Mouse (Mus musculus) lung, postnatal 0 days (tissue): ENCODE data around the gene Zfp276. TPM values are rescaled to one million over a fixed set of nuclear protein-coding genes. Genes with fewer than 3 reads are reported as not detected.

Experiments
- ATAC-seq: fragments of 200-750 bp; cut with Nextera tagmentation; 2 replicates; pipeline ENCODE4 v1.8.0; 2017; ENCODE audit warnings: moderate library complexity
- DNase-seq: peaks from one replicate; pipeline ENCODE4 v3.0.0-alpha.2; 2016; ENCODE audit warnings: low spot score
- H3K27ac ChIP-seq: fragments of 300-500 bp; sonication (generic); 2 replicates; pipeline ENCODE4 v1.5.1; 2014; ENCODE audit warnings: antibody characterized with exemption, mild to moderate bottlenecking, low read length, mixed read lengths
- H3K27me3 ChIP-seq: fragments of 300-500 bp; sonication (generic); replicated peaks from 2 replicates; pipeline ENCODE4 v1.6.1; 2014; ENCODE audit warnings: low read length, mixed read lengths; ENCODE audit not compliant: insufficient read depth
- H3K36me3 ChIP-seq: fragments of 300-500 bp; sonication (generic); 2 replicates; pipeline ENCODE4 v1.6.1; 2014; ENCODE audit warnings: low read length, mixed read lengths; ENCODE audit not compliant: insufficient read depth
- H3K4me1 ChIP-seq: fragments of 300-500 bp; sonication (generic); 2 replicates; pipeline ENCODE4 v1.6.1; 2014; ENCODE audit warnings: antibody characterized with exemption, low read depth, low read length, mixed read lengths; ENCODE audit not compliant: insufficient read depth
- H3K4me2 ChIP-seq: fragments of 300-500 bp; sonication (generic); replicated peaks from 2 replicates; pipeline ENCODE4 v1.6.1; 2014; ENCODE audit warnings: low read depth, mild to moderate bottlenecking, low read length, moderate library complexity, mixed read lengths
- H3K4me3 ChIP-seq: fragments of 300-500 bp; sonication (generic); 2 replicates; pipeline ENCODE4 v1.5.1; 2014; ENCODE audit warnings: low read depth, low read length
- H3K9ac ChIP-seq: fragments of 300-500 bp; sonication (generic); replicated peaks from 2 replicates; pipeline ENCODE4 v1.6.1; 2014; ENCODE audit warnings: low read depth, mild to moderate bottlenecking
- H3K9me3 ChIP-seq: fragments of 300-500 bp; sonication (generic); 2 replicates; pipeline ENCODE4 v1.6.1; 2016; ENCODE audit warnings: low read length, mixed read lengths
- CTCF ChIP-seq: IDR thresholded peaks from 2 replicates; pipeline ENCODE4 v1.5.1; 2016; ENCODE audit warnings: antibody characterized with exemption, mild to moderate bottlenecking
- EP300 ChIP-seq: IDR thresholded peaks from 2 replicates; pipeline ENCODE4 v1.6.1; 2016; ENCODE audit warnings: antibody characterized with exemption, mild to moderate bottlenecking, control low read depth
- WGBS: fragments of 180-500 bp; shearing (Covaris S2); extraction: QIAGEN DNeasy Blood & Tissue Kit; methylation state at CpG from one replicate; pipeline ENCODE4 v1.1.7; 2014; 5-methylcytosine and 5-hydroxymethylcytosine counted together
- polyA plus RNA-seq: library from polyadenylated mRNA; unstranded; fragments of >200 nt; fragmentation: Nextera tagmentation; extraction: Ambion mirVana; gene quantifications from 2 replicates; pipeline ENCODE4 v1.2.1, GENCODE M21; 2015

Gene Zfp276
- polyA plus RNA-seq, 1 experiment from 2014 or later: 14.6 TPM

GRCm38 (mm10) chr8:123233300-123233699 is 20.7 kb upstream of the Zfp276 start:
- DNase-seq (no peak), ATAC-seq (no peak)
- no peak for TF ChIP-seq EP300
- TF ChIP-seq CTCF: no peak
- Histone ChIP-seq H3K4me2 (no peak overlapping the region), H3K27ac (no peak overlapping the region), H3K9ac (no peak overlapping the region), H3K4me1 (peaks cover 4% of the 10 kb centered on the region; the same call in 1 of the 2 replicates), H3K36me3 (no peaks in the 10 kb centered on the region), H3K9me3 (no peaks in the 10 kb centered on the region), H3K27me3 (0 out of 2 replicates have a peak, but pooled peaks cover 7% of the 10 kb centered on the region), H3K4me3 (no peak overlapping the region)
- WGBS: 55% methylated on average over 9 of the region's 13 CpGs

GRCm38 (mm10) chr8:123233760-123234159 is 20.2 kb upstream of the Zfp276 start:
- Histone ChIP-seq H3K36me3 (no peaks in the 10 kb centered on the region), H3K4me1 (peaks cover 4% of the 10 kb centered on the region; the same call in 1 of the 2 replicates), H3K9ac (no peak overlapping the region), H3K9me3 (no peaks in the 10 kb centered on the region), H3K27me3 (0 out of 2 replicates have a peak, but pooled peaks cover 7% of the 10 kb centered on the region), H3K27ac (no peak overlapping the region), H3K4me3 (no peak overlapping the region), H3K4me2 (no peak overlapping the region)
- ATAC-seq (no peak), DNase-seq (no peak)
- WGBS: 75% methylated on average over 11 of the region's 11 CpGs
- no peak for TF ChIP-seq EP300
- no peak for TF ChIP-seq CTCF

GRCm38 (mm10) chr8:123234918-123235519 is 19.0 kb upstream of the Zfp276 start:
- Histone ChIP-seq H3K27me3 (0 out of 2 replicates have a peak, but pooled peaks cover 7% of the 10 kb centered on the region), H3K9me3 (no peaks in the 10 kb centered on the region), H3K4me1 (peaks cover 4% of the 10 kb centered on the region; the same call in 1 of the 2 replicates), H3K27ac (no peak overlapping the region), H3K4me2 (peak overlapping the region; percentile 95), H3K9ac (no peak overlapping the region), H3K4me3 (peak overlapping the region; percentile 60), H3K36me3 (no peaks in the 10 kb centered on the region)
- TF ChIP-seq CTCF: no peak
- no peak for TF ChIP-seq EP300
- 21% methylated on average over 13 of the region's 13 CpGs for WGBS
- DNase-seq: peak; percentile 40
- peak; percentile 12; the same call in 1 of the 2 replicates for ATAC-seq

- peak; percentile 93 for ATAC-seq
- Histone ChIP-seq H3K4me2 (peak within 1 kb of the TSS; percentile 95), H3K9ac (peak within 1 kb of the TSS; percentile 20), H3K27me3 (0 out of 2 replicates have a peak, but pooled peaks cover 7% of the 10 kb centered on the region), H3K4me1 (peaks cover 4% of the 10 kb centered on the region; the same call in 1 of the 2 replicates), H3K27ac (no peak within 1 kb of the TSS), H3K36me3 (no peaks in the 10 kb centered on the region), H3K4me3 (peak within 1 kb of the TSS; percentile 60), H3K9me3 (no peaks in the 10 kb centered on the region)
- under 1% methylated on average over 57 of the region's 57 CpGs for WGBS
- DNase-seq: peak; percentile 92
- TF ChIP-seq EP300: no peak
- TF ChIP-seq CTCF: peak; percentile 63
Observed at GRCm38 (mm10) chr8:123235520-123236497, 18.2 kb upstream of the Zfp276 start, which contains the start of gene Spata2l. Gene Spata2l, minus strand, starts transcription at chr8:123236233.

GRCm38 (mm10) chr8:123239398-123239797 is 14.6 kb upstream of the Zfp276 start:
- H3K4me2 ChIP-seq: no peak overlapping the region
- TF ChIP-seq CTCF (no peak), EP300 (no peak)
- H3K27me3 ChIP-seq: 0 out of 2 replicates have a peak, but pooled peaks cover 7% of the 10 kb centered on the region
- no peaks in the 10 kb centered on the region for H3K36me3 ChIP-seq
- ATAC-seq: no peak
- H3K4me1 ChIP-seq: peaks cover 4% of the 10 kb centered on the region; the same call in 1 of the 2 replicates
- H3K9ac ChIP-seq: no peak overlapping the region
- no peaks in the 10 kb centered on the region for H3K9me3 ChIP-seq
- WGBS: 87% methylated on average over 10 of the region's 10 CpGs
- no peak overlapping the region for H3K4me3 ChIP-seq
- no peak for DNase-seq
- no peak overlapping the region for H3K27ac ChIP-seq
